Mouse (Mus musculus) thymus, adult 2 months (tissue): ENCODE results near the gene Nfia.

Source experiments
- CTCF ChIP-seq: fragments of 200-500 bp; IDR thresholded peaks from 2 replicates; pipeline ENCODE4 v1.5.1; 2012; ENCODE audit warnings: mild to moderate bottlenecking, control low read depth, low read length, moderate library complexity, borderline replicate concordance; ENCODE audit not compliant: control insufficient read depth, poor library complexity, insufficient read depth; ENCODE audit errors: extremely low read depth
- POLR2A ChIP-seq: fragments of 200-500 bp; IDR thresholded peaks from 2 replicates; pipeline ENCODE4 v1.6.1; 2012; ENCODE audit warnings: mild to moderate bottlenecking, low read length, control low read depth, moderate library complexity; ENCODE audit not compliant: control insufficient read depth, poor library complexity, insufficient read depth; ENCODE audit errors: extremely low read depth

GRCm38 (mm10) chr4:97786571-97786970 lies 14.0 kb downstream of the Nfia start:
- TF ChIP-seq CTCF (no peak), POLR2A (no peak)
